Mouse (Mus musculus) frontal cortex, postnatal 14 days (tissue): Measurements from ENCODE around the gene Pld1.

Experiments used
- DNase-seq, 2 experiments: peaks; one replicate each; pipeline ENCODE4 v3.0.0; 2022; ENCODE audit warnings: low spot score in 2 of 2

Pld1 gene

DNA sequence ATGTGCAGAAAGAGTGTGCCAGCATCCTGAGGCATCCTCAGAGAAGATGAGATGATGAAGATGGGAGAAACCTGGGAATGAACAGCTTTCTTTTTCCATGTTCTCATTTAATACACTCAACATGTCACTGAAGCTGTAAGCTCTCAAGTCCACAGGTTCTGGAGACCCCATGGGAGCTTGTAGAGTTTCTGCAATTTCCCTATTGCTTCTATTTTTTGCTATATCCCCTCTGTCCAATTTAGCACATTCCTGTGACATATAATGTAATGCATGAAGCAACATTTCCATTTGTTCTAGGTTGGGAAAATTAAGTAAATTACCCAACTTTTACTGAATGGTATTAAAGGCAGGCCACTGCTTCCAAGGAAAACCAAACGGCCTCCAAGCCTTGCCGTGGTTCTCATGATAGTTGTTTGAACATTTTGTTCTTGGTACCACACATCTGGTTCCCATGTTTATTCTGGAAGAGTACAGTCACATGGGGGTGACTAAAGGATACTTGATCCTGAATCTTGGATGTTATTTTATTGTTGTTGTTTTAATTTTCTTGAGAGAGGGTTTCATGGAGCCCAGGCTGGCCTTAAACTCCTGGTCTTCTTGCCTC, 52.7 kb downstream of the Pld1 start:
- DNase-seq, result no peak

DNA sequence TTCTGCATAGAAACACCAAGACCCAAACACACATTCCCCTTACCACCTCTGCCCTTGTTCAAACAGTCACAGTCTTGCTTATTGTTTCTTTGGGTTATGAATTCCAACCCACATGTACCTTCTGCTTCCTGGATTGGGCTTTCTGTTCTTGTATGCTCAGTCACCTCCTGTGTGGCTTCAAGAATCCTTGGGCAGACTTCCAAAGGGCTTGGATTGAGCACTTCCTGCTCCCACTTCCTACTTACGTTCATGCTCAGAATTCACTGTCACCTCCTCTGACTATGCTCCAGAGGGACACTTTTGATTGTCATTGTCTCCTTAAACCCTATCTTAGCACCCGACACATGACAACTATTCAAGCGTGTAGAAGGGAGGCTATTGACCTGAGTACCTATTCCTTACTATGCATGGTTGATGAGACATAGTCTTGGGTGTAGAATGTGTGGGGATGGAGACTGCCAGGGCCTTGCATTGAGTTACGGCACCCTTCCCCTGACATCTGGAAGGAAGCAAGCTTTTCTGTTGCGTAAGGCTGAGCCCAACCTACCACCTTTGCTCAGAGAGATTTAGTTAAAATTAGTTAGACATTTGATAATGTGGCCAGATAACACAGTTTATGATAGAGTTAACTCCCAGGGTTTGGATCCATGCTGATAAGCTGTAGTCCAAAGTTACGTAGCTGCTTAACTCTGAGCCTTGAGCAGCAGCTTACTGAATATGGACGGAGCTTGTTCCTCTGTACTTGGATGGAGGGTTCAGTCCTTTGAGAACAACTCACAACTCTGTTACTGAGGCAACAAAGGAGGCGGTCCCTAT, 55.9 kb downstream of the Pld1 start:
- no peak for DNase-seq

DNA sequence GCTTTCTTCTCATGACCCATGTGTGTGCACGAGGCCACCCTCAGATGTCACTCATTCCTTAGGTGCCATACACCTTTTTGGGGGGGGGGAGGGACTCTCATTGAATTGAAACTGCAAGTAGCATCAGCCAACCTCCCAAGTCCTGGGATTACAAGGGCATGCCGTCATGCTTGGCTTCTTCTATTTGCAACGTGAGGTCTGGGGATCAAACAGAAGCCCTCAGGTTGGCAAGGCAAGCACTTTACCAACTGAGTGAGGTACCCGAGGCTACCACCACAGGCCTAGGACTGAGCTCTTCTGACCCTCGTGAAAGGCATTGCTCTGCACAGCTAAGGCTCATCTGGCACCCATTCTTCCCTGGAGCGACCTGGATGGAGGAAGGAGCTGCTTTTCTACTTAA, 65.8 kb downstream of the Pld1 start:
- no peak for DNase-seq

DNA sequence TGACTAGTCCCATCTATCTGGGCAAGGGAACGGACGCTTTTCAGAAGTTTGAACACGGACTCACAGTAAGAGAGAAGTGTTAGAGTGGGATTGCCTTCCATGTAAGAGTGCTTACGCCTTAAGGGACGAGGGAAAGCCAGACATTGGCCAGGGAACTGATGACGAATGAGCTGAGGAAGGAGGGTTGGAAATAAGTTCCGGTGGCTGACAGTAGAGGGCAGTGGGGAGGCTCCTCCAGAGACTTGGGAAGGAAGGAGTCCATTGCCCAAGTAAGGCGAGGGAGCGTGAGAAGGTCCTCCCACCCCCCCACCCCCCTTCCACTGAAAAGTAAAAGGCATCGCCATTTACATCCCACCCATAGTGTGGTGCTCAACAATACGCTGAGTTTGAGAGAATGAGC, 69.2 kb downstream of the Pld1 start:
- no peak for DNase-seq

DNA sequence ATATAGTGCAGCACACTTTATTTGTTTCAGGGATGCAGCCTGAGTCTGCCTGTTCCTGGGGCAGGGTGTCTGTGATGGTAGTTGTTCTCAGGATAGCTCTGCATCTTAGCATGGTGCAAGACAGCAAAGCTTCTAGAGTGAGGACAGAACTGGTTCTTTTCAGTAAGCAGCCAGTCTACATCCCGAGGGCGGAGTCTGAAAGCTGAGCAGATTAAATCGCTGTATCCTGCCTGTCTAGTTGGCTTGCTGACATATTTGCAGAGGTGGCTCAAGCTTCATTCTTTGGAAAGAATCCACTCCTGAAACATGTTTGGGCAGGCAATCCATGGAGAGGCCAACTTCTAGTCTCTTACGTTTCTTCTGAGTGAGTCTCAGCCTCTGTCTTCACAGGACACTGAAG, 69.9 kb downstream of the Pld1 start:
- no peak for DNase-seq

DNA sequence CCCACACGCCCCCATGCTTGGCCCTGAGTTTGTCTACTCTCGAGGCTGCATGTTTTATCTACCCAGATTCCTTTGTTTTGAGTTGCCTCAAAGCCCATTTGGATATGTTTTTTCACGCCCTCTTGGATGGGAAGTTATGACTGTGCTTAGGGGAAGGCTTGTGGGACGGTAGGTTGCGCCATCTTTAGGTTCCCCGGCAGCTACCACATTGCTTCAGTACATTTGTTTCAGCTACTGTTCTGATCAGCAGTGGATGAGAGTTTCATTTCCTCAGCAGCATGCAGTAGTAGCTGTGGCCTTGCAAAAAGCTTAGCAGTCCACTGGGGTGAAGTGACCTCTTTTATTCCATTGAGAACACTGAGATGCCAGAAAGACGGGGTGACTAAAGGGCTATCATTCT, 73.7 kb downstream of the Pld1 start:
- no peak for DNase-seq

DNA sequence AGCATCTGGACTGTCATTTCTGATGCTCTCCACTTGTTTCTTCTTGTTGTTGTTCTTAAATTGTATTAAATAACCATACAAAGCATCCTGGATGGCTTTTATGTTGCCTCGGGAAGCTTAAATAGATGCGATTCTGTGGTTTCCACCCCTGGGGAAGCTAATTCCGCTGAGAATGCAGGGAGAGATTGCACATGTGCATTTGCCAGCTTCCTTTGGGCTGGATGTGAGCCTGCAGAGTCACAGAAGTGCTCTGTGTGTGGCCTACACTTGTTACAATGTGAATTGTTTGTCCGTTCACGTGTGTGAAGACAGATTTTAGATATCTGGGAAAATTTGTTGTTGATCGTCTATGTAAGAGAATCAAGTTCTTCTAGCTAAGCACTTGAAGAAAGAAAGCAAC, 74.9 kb downstream of the Pld1 start:
- DNase-seq, result no peak

DNA sequence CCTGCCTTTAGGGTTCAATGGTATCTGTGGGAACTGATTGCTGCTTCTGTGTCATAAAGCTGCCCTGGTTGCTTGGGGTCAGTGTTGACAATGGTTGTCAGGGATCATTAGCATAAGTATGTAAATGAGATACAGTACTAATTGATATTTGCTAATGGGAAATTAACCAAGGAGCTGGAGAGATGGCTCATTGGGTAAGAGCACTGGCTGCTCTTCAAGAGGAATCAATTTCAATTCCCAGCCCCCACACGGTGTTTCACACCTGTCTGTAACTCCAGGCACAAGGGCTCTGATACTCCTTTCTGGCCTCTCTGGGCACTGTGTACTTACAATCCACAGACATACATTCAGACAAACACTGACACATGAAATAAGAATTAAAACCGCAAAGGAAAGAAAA, 78.5 kb downstream of the Pld1 start:
- DNase-seq, result no peak

DNA sequence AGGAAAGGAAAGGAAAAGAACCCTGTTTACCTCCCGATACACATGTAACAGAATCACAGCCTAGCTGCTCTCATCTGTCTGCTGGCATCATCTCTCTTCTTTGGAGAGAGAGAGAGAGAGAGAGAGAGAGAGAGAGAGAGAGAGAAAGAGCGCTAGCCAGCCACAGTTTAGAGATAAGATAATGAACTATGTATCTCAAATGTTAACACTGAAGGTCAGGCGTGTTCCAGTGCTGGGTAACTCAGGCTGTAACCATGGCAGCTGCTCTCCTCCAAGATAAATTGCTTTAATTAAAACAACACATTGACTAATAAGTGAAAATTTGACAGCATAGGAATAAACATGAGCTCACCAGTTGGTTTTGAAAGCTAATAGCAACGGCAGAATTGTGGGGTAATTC, 81.2 kb downstream of the Pld1 start:
- DNase-seq, result no peak

DNA sequence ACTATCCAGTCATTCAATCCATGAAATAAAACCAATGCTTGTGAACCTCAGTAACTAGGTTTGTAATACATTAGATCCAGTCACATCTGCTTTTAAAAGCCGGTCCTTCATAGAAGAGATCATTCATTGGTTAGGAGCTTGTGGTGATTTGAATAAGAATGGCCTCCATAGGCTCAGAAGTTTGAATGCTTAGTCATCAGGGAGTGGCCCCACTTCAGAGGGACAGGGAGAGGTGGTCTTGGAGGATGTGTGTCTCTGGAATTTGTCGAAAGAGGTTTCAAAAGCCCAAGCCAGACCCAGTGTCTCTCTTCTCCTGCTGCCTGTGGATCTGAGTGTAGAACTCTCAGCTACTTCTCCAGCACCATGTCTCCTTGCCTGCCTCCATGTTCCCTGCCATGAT, 81.9 kb downstream of the Pld1 start:
- no peak for DNase-seq

DNA sequence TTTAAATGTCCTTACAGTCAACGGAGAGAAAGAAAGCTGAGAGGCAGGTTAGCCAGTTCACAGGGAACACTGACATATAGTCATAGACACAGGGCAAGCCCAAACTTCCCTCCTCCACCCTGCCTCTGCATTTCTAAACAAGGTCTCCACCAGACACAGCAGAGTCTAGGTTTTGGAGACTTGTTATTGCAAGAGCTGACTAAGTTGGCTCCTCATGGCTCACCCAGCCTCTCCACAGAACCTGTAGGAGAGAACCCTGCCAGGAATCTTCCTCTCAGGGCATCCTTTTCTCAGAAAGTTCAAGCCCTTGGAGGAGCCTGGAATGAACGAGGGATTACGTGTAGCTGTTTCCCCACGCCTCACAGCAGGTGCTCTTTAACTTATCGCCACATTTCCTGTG, 83.7 kb downstream of the Pld1 start:
- no peak for DNase-seq

DNA sequence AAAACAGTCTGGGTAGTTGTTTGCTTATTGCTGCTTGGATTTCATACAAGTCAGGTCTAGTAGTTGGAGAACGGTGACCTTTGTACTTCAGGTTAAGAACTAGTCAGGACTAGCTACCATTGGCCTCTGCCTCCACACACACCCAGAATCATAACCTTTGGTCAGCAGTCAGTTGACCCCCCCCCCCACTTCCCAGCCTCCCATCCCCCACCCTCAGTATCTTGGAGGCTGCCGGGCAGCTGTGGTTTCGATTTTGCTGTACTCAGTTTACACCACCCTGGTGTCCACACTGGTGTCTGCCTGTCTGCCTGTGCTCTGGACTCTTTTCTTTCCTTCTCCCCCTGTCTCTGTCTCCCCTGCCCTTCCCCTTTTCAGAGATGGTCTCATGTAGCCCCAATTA, 88.4 kb downstream of the Pld1 start:
- no peak for DNase-seq

DNA sequence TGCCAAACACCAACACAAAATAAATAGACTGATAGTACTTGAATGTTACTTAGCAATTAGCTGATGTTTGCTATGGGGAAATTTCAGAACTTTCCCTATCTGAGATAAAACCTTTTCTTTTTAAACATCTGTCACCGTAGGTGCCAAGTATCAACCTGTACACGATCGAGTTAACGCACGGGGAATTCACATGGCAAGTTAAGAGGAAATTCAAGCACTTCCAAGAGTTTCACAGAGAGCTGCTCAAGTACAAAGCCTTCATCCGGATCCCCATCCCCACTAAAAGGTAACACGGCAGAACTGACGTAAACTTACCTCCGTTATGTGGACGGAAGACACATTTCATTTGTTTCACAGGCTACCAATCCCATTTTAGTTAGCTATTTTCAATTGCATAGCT, 90.0 kb downstream of the Pld1 start:
- DNase-seq, result no peak

DNA sequence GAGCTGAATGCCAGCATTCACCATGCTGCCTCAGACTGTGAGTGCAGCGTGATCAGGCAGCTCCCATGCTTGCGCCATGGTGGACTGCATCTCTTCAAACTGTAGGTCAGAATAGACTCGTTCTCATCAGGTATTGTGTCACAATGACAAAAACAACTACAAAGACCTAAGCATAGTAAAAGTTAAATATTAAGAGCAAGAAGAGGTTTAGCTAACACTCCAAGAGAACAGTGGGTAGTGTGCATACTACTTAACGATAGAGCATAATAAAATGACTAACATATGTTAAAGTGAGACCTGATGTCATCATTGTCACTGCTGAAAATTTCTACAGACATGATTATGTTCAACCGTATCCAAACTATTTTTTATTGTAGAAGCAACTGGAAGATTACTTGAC, 92.4 kb downstream of the Pld1 start:
- no peak for DNase-seq

DNA sequence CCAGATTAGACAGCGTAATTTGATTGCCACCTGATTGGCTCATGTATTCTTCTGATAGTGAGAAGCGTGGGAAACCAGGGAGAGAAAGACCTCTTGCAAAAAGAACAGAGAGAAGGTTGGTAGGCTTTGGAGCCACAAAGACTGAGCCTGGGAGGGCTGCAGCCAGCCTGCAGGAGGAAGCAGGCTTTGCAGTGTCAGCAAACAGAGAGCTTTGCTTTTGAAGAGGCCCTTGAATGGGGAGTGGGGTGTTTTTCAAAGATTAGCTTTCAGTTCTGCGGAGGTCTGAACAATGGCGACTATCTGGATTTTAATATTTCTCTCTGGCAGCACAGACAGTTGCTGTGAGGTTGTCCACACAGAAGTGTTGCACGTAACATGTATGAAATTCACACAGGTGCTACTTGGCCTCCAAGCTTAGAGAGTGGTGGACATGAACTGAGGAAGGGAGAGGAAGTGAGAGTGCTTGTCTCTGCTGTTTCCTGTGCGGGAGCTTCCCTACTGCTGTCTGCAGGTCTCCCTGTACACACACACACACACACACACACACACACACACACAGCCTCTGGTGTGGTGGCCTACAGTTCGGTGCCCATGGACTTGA, 93.2 kb downstream of the Pld1 start:
- DNase-seq, result peak in 1 of 2 experiments; percentile 34

DNA sequence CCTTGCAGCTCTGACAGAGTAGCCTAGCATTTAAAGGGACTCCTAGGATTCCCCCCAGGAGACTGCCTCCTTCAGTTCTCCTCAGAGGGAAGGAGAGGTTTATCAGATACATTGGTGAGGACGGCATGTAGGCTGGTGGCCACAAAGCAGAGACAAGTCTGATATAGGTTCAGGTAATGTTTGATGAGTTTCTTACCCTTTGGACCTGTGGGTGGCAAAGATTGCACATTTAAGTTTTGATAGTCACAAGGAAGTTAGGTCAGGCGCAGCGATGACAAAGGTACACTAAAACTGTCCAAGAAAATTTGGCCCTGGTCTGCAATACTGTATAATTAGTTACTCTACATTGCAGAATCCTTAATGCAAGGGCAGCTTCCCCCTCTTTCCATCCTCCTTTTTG, 95.4 kb downstream of the Pld1 start:
- no peak for DNase-seq

DNA sequence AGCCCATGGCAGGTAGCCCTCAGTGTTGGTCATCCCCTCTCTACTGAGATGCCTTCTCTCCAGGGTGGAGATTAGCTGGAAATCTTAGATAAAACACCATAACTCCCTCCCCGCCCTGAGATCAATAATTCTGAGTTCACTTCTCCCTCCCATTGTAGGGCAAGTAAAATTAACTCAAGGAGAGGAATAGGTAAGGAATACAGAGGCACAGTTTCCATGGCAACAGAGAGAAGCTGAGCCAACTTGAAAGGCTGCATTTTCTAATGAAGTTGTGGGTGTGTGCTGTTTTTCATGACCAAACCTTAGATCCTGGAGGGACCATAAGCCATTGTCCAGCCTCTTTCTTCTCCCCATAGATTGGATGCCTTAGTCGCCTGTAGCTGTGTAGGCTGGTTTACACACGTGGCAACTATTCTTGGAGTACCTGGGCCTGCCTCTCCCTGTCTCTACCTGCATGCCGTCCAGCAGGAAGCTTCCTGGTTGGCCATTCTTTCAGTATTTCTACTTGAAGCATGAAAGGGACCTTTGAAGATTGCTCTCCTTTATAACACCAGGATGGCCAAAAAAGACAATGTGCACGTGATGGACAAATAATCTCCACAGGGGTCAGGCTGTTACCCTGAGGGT, 96.3 kb downstream of the Pld1 start:
- no peak for DNase-seq

DNA sequence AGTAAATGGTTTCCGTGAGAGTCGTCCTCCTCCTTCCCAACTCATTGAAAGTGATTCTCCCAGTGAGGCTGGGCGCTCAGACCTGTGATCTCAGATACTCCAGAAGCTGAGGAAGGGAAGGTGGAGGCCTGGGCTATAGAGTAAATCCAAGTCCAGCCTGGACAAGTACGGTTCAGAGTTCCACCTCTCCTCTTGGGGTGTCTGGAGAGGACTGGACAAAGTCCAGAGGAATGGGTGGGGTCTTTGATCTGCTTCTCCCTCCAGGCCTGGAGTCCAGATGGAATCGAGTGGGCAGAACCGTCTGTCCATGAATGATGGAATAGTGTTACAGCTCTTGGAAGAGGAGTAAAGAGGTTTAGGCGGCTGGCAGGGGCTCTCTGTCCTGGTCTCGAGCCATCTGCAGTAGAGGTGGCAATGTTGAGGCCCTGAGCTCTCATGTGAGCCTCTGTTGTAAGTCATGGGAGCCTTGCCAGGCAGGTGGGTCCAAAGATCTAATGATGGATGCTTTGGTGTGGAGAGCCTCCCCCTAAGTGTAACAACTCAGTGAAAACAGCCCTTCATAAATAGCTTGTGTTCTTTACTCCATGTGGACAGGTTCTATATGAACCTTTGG, 98.9 kb downstream of the Pld1 start:
- no peak for DNase-seq

DNA sequence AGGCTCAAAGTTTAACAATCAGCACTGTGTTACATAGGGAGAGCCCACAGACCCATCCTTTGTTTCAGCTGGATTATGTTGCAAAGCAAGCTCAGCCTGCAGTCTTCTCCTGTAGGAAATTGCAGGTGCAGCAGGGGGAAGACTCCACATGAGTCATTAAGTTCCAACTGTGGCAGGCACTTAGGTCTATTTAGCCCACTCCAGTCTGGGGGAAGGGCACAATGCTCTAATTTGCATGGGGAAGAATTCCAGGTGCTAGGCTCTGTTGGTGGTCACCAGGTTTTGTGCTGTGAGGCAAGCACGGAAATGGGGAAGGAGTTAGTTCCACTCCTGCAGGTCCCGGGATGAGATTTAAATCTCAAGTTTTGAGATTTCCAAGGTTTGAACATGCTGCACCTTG, 99.6 kb downstream of the Pld1 start:
- no peak for DNase-seq

DNA sequence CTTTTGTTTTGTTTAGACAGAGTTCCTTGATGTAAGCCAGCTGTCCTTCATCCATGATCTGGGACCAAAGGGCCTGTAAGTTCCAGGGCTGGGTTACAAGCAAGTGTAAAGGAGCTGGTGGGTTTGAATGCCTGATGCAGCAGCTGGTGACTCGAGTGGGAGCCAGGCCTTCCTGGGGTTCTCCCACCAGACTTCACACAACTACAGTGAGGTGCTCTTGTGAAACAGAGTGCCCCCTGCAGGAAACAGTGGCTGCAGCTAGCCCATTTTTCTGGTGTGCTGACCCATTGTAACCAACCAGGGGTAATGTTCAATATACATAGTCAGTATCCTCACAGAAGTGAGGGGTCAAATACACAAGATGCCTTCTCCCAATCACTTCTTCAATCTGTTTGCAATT, 101.3 kb downstream of the Pld1 start:
- DNase-seq, result no peak

DNA sequence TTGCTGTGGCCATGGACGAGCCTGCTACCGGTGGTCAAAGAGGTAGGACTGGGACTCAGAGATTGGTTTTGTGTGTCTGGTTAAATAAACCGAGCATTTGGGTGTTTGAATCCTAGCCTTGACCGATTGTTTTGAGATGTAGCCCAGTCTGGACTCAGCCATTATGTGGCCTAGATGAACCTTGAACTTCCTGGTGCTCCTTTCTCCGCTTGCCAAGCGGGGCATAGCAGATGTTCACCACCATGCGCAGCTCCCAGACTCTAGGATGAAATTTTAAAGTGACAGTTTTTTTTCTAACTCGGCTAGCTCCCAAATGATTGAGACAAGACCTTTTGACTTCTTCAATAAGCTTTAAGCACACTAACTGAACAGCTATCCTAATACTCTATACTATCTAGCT, 102.7 kb downstream of the Pld1 start:
- DNase-seq, result no peak

DNA sequence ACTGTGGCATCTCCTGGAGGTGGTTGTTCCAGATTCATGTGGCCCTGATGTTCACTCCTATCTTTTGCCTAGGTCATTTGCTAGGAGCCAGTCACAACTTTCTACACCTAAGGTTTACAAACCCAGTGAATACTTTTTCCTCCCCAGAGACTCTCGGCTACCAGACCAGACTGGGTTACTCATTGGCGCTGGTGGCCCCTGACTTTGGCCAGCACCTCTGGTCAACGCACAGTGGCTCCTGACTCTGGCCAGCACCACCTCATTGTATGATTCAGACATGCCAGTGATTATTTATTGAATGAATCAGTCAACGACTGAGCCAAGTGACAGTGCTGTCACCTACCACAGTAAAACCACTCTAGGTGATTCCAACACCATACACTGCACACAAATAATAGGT, 103.9 kb downstream of the Pld1 start:
- no peak for DNase-seq

DNA sequence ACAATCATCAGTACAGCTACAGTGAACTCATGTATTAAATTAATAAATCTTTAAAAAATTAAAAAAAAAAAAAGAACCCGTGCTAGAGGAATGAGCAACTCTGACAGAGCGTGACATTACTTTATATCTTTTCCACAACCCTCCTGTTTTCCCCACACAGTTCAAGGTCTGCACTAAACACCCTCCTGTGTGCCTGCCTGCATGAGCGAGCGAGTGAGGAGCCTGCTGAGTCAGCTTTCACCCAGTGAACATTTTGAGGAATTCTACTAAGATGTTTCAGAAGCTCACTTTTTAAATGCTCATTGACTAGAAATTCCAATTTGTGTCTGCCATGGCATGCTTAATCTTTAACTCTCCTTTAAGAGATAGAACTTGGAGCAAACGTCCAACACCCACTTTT, 109.1 kb downstream of the Pld1 start:
- DNase-seq, result no peak
